Comparison of ENCODE assay signal across 17 mouse cellular contexts in the genomic region with DNA sequence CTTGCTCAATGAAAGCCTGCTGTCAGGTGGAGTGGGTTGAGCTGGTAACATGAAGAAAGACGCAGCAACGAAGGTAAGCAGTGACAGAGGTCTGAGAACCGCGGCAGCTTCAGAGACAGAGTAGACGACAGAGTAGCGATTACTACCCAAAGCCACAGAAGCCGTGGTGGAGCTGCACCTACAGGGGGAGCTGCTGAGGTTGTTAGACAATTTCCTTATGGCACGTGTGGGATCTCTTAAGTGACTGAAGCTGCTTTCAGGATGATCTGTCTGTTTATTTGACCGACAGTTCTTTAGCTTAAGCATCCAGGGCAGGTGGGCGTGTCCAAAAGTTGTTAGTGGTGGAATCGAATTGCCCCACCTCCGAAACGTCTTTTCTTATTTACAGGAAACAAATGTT.
A peak's percentile ranks its signal among the peaks of the same experiment; 100 is the strongest.
DNase-seq lines count a peak whose midpoint lies in the region; ATAC-seq and TF ChIP-seq lines count a peak whose summit lies in the region.
"Had no signal": no experiment of that assay in that cellular context is flagged by ENCODE, and none has a peak within 500 bp of the region (broad histone marks: within the 10 kb centered on the region; RNA-seq: fewer than 3 reads in every experiment).

No protein-coding gene starts in this region.

- H3K4me3 ChIP-seq in liver, embryonic 14.5 days (ENCODE audit: insufficient read depth in 1 of 2, low read depth in 2 of 2, low read length in 2 of 2): no peak overlapping the region
- H3K4me3 ChIP-seq in liver, embryonic 11.5 days (ENCODE audit: low read depth, low read length): no peak overlapping the region
- no peak overlapping the region for H3K4me3 ChIP-seq in E14TG2a.4 (replicated peaks; ENCODE audit: low read length)
- H3K4me3 ChIP-seq in ES-E14 (ENCODE audit: insufficient read depth in 1 of 2, low read depth in 1 of 2, low read length in 2 of 2, poor library complexity in 1 of 2, severe bottlenecking in 1 of 2): no peak overlapping the region
- no peak overlapping the region for H3K4me3 ChIP-seq in midbrain, embryonic 14.5 days (replicated peaks; ENCODE audit: low read depth, low read length)
- H3K4me3 ChIP-seq: forebrain, embryonic 13.5 days; heart, embryonic 12.5 days; hindbrain, embryonic 10.5 days had no signal

- in situ Hi-C loops in ES-E14 (cut with MboI; ENCODE audit: low sequenced_read_pairs in 2 of 2, unreplicated experiment in 2 of 2): no loop called here

- no peaks in the 10 kb centered on the region for H3K36me3 ChIP-seq in liver, embryonic 14.5 days (replicated peaks; ENCODE audit: control insufficient read depth, insufficient read depth, low read depth)
- no peaks in the 10 kb centered on the region for H3K36me3 ChIP-seq in liver, embryonic 11.5 days (ENCODE audit: control insufficient read depth, insufficient read depth, low read length)
- H3K36me3 ChIP-seq in E14TG2a.4 (ENCODE audit: insufficient read depth, low read length) (no peaks in the 10 kb centered on the region), ES-E14 (ENCODE audit: control insufficient read depth, insufficient read depth, low read length, poor library complexity, severe bottlenecking) (no peaks in the 10 kb centered on the region)
- H3K36me3 ChIP-seq in midbrain, embryonic 14.5 days (ENCODE audit: control insufficient read depth, insufficient read depth, low read length): no peaks in the 10 kb centered on the region
- H3K36me3 ChIP-seq: heart, embryonic 12.5 days; hindbrain, embryonic 10.5 days had no signal

- H3K4me1 ChIP-seq in liver, embryonic 14.5 days (replicated peaks; ENCODE audit: control insufficient read depth in 2 of 2, insufficient read depth in 2 of 2, low read length in 1 of 2): no peaks in the 10 kb centered on the region
- no peaks in the 10 kb centered on the region for H3K4me1 ChIP-seq in liver, embryonic 11.5 days (replicated peaks; ENCODE audit: control insufficient read depth, insufficient read depth, low read length)
- H3K4me1 ChIP-seq in E14TG2a.4 (replicated peaks; ENCODE audit: low read depth, low read length) (0 out of 2 replicates have a peak, but pooled peaks cover 4% of the 10 kb centered on the region), ES-E14 (ENCODE audit: control insufficient read depth in 2 of 2, insufficient read depth in 2 of 2, low read length in 2 of 2, poor library complexity in 1 of 2) (no peaks in the 10 kb centered on the region)
- no peaks in the 10 kb centered on the region for H3K4me1 ChIP-seq in midbrain, embryonic 14.5 days (ENCODE audit: control insufficient read depth, insufficient read depth, low read length)
- H3K4me1 ChIP-seq: heart, embryonic 12.5 days; hindbrain, embryonic 10.5 days had no signal

- no peak overlapping the region for H3K9ac ChIP-seq in liver, embryonic 14.5 days (replicated peaks)
- H3K9ac ChIP-seq in liver, embryonic 11.5 days (ENCODE audit: low read depth, low read length): no peak overlapping the region
- no peak overlapping the region for H3K9ac ChIP-seq in ES-E14 (ENCODE audit: insufficient read depth, low read depth, low read length, poor library complexity, severe bottlenecking)
- H3K9ac ChIP-seq in midbrain, embryonic 14.5 days (replicated peaks; ENCODE audit: low read length): no peak overlapping the region
- H3K9ac ChIP-seq: forebrain, embryonic 13.5 days; forebrain, postnatal 0 days; heart, embryonic 12.5 days; hindbrain, embryonic 14.5 days had no signal

- no peak for TF ChIP-seq EP300 in liver, embryonic 14.5 days (IDR thresholded peaks at IDR 0.05; ENCODE audit: low read depth)

- WGBS in liver, embryonic 14.5 days (ENCODE audit: insufficient replicate concordance): 67% methylated on average over 13 of the region's 13 CpGs
- WGBS in liver, embryonic 11.5 days: 71% methylated on average over 13 of the region's 13 CpGs
- 82% methylated on average over 13 of the region's 13 CpGs for whole genome bisulfite sequencing in midbrain, embryonic 14.5 days

- no peaks in the 10 kb centered on the region for H3K27me3 ChIP-seq in liver, embryonic 14.5 days (ENCODE audit: control insufficient read depth, insufficient read depth, low read length)
- no peaks in the 10 kb centered on the region for H3K27me3 ChIP-seq in liver, embryonic 11.5 days (replicated peaks; ENCODE audit: control insufficient read depth, insufficient read depth, low read length)
- H3K27me3 ChIP-seq in E14TG2a.4 (ENCODE audit: insufficient read depth, low read length): peaks cover 6% of the 10 kb centered on the region; the same call in 1 of the 2 replicates
- H3K27me3 ChIP-seq in midbrain, embryonic 14.5 days (ENCODE audit: control insufficient read depth, insufficient read depth, low read length): no peaks in the 10 kb centered on the region
- H3K27me3 ChIP-seq: forebrain, embryonic 13.5 days; heart, embryonic 12.5 days had no signal

- no peak overlapping the region for H3K27ac ChIP-seq in liver, embryonic 14.5 days
- H3K27ac ChIP-seq in liver, embryonic 11.5 days (ENCODE audit: low read depth, low read length): no peak overlapping the region
- H3K27ac ChIP-seq in ES-E14 (ENCODE audit: insufficient read depth, low read depth, low read length, poor library complexity, severe bottlenecking): no peak overlapping the region
- H3K27ac ChIP-seq in midbrain, embryonic 14.5 days (replicated peaks; ENCODE audit: low read depth, low read length): no peak overlapping the region
- H3K27ac ChIP-seq: forebrain, embryonic 13.5 days; hindbrain, embryonic 10.5 days; hindbrain, embryonic 14.5 days had no signal

- H3K4me2 ChIP-seq in liver, embryonic 14.5 days (ENCODE audit: low read depth): no peak overlapping the region
- H3K4me2 ChIP-seq in liver, embryonic 11.5 days: no peak overlapping the region
- H3K4me2 ChIP-seq in midbrain, embryonic 14.5 days (ENCODE audit: low read length): no peak overlapping the region
- H3K4me2 ChIP-seq: forebrain, embryonic 13.5 days; heart, embryonic 12.5 days; hindbrain, embryonic 14.5 days had no signal

- no peaks in the 10 kb centered on the region for H3K9me3 ChIP-seq in liver, embryonic 14.5 days (ENCODE audit: control insufficient read depth, low read length)
- H3K9me3 ChIP-seq in liver, embryonic 11.5 days (ENCODE audit: control insufficient read depth, low read length): no peaks in the 10 kb centered on the region
- H3K9me3 ChIP-seq in E14TG2a.4 (ENCODE audit: low read length) (no peaks in the 10 kb centered on the region), ES-E14 (ENCODE audit: control insufficient read depth, insufficient read depth, low read depth, low read length) (no peaks in the 10 kb centered on the region)
- no peaks in the 10 kb centered on the region for H3K9me3 ChIP-seq in midbrain, embryonic 14.5 days (ENCODE audit: control insufficient read depth, low read length)
- H3K9me3 ChIP-seq: hindbrain, embryonic 10.5 days had no signal

- ATAC-seq in liver, embryonic 14.5 days (ENCODE audit: insufficient read depth): no peak
- no peak for ATAC-seq in liver, embryonic 11.5 days (replicated peaks; ENCODE audit: low FRiP score)
- ATAC-seq in midbrain, embryonic 14.5 days (ENCODE audit: low FRiP score, low TSS enrichment): no peak
- ATAC-seq: activated CD4-positive, CD25-positive, alpha-beta regulatory T cell, adult 4 months; forebrain, embryonic 13.5 days; forebrain, postnatal 0 days had no signal

- TF ChIP-seq CTCF in liver, embryonic 14.5 days (IDR thresholded peaks at IDR 0.05; ENCODE audit: low read depth): peak; percentile 11; the same call in 1 of the 2 replicates
- peak; percentile 61 for TF ChIP-seq CTCF in E14TG2a.4 (conservative IDR thresholded peaks at IDR 0.05; ENCODE audit: low read length)

- no peak for DNase-seq in liver, embryonic 14.5 days (ENCODE audit: low read depth in 3 of 3, low spot score in 3 of 3)
- DNase-seq in liver, embryonic 11.5 days (ENCODE audit: low spot score): no peak
- peak; percentile 69 for DNase-seq in ES-E14 (ENCODE audit: low read depth, low spot score)
- no peak for DNase-seq in natural killer cell, adult 2 months (ENCODE audit: low spot score in 2 of 2)
- DNase-seq in midbrain, embryonic 14.5 days: no peak
- DNase-seq: adrenal gland, postnatal 14 days; cerebellum, adult 11-12 months; cerebellum, adult 9-10 months; cerebellum, postnatal 25 days; forebrain, postnatal 0 days; gastrocnemius, postnatal 25 days had no signal

TF ChIP-seq in ES-E14, 5 proteins besides CTCF, POLR2A, EP300 and RAD21:
- TF ChIP-seq MAFK (IDR thresholded peaks at IDR 0.05; ENCODE audit: insufficient read depth, low read depth, low read length): no peak
- TF ChIP-seq HCFC1 (IDR thresholded peaks at IDR 0.05; ENCODE audit: borderline replicate concordance, insufficient read depth, low read length): no peak
- no peak for TF ChIP-seq ZNF384 (IDR thresholded peaks at IDR 0.05; ENCODE audit: low read depth, low read length)
- no peak for TF ChIP-seq ZC3H11A (IDR thresholded peaks at IDR 0.05; ENCODE audit: borderline replicate concordance, low read depth, low read length)
- TF ChIP-seq CHD2 (IDR thresholded peaks at IDR 0.05; ENCODE audit: low read depth, low read length): no peak
